Mouse (Mus musculus): ENCODE results near the gene Vwa5a. TPM values are rescaled to one million over a fixed set of nuclear protein-coding genes. Genes with fewer than 3 reads are reported as not detected.

The Vwa5a gene
- polyA plus RNA-seq (2012; fragmentation: generic; extraction: Trizol): 6.3 TPM
- long read RNA-seq, experiment 1, full-length matches to known transcripts: 19 of 27 reads
- long read RNA-seq, experiment 1, partial matches to known transcripts: 4 of 27 reads
- long read RNA-seq, experiment 1, other reads (novel, unspliced or antisense): 4 of 27 reads
- long read RNA-seq, experiment 2, full-length matches to known transcripts: 64 of 76 reads
- long read RNA-seq, experiment 2, partial matches to known transcripts: 9 of 76 reads
- long read RNA-seq, experiment 2, other reads (novel, unspliced or antisense): 3 of 76 reads

DNA sequence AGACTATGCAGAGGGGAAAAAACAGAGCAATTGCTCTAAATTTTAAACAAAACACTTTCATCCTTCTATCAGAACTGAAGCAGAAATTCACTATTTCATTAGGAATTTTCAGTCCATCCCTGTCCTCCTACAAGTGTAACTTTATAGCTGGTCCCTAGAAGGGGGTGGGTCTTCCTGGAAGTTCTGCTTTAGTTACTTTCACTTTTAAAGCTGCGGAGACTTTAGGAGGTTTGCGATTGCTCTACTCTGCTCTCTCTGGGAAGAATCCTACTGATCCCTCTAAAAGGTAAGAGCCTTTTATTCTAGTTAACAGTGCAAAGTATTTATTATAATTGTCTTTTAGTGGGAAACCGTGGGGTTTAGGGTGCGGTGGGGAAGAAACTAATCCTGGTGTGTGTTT, at the start of gene Vwa5a:
TSS of gene Vwa5a (plus strand) at position 167 of the 400 bp plus-strand sequence.
- Histone ChIP-seq H3K36me3 (ENCODE audit: control insufficient read depth, insufficient read depth) (peaks cover 2% of the 10 kb centered on the region), H3K79me3 (ENCODE audit: low read depth) (no peaks in the 10 kb centered on the region), H3K4me3 (ENCODE audit: insufficient read depth, poor library complexity, severe bottlenecking) (peak within 1 kb of the TSS; percentile 48), H3K79me2 (ENCODE audit: control insufficient read depth, insufficient read depth) (no peaks in the 10 kb centered on the region), H3ac (ENCODE audit: control insufficient read depth, insufficient read length, low read depth) (no peak within 1 kb of the TSS), H3K27me3 (ENCODE audit: control insufficient read depth, insufficient read depth, insufficient read length) (no peaks in the 10 kb centered on the region)
- TF ChIP-seq MYOD1 (IDR thresholded peaks at IDR 0.05; ENCODE audit: control insufficient read depth, insufficient read length, low read depth): no peak
- no peak for TF ChIP-seq USF1 (IDR thresholded peaks at IDR 0.05; ENCODE audit: low read depth)
- TF ChIP-seq MYOG (IDR thresholded peaks at IDR 0.05; ENCODE audit: control insufficient read depth, extremely low read depth, insufficient read length): no peak
- TF ChIP-seq FOSL1 (IDR thresholded peaks at IDR 0.05; ENCODE audit: insufficient read depth, low read length, poor library complexity, severe bottlenecking): no peak
- TF ChIP-seq CEBPB (IDR thresholded peaks at IDR 0.05; ENCODE audit: low read depth): no peak
- no peak for TF ChIP-seq CTCF (IDR thresholded peaks at IDR 0.05; ENCODE audit: control insufficient read depth, insufficient read depth, insufficient read length)
- TF ChIP-seq MAX (IDR thresholded peaks at IDR 0.05): no peak

DNA sequence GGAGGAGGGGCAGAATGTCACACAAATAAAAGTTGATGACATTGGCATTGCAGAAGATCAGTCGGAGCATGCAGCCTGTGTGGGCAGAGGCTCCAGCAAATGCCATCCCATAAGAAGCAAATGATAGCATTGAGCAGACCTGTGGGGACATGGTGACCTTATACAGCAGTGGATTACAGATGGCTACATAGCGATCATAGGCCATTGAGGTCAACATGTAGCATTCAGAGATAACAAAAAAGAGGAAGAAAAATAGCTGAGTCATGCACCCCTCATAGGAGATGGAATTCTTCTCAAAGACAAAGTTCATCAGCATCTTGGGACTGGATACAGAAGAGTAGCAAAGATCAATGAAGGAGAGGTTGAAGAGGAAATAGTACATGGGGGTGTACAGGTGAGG, 45.2 kb upstream of the Vwa5a start:
- Histone ChIP-seq H3K36me3 (ENCODE audit: control insufficient read depth, insufficient read depth) (no peaks in the 10 kb centered on the region), H3K27me3 (ENCODE audit: control insufficient read depth, insufficient read depth, insufficient read length) (no peaks in the 10 kb centered on the region), H3K4me3 (ENCODE audit: insufficient read depth, poor library complexity, severe bottlenecking) (no peak overlapping the region), H3K79me2 (ENCODE audit: control insufficient read depth, insufficient read depth) (no peaks in the 10 kb centered on the region), H3ac (ENCODE audit: control insufficient read depth, insufficient read length, low read depth) (no peak overlapping the region), H3K79me3 (ENCODE audit: low read depth) (no peaks in the 10 kb centered on the region)
- TF ChIP-seq USF1 (IDR thresholded peaks at IDR 0.05; ENCODE audit: low read depth): no peak
- no peak for TF ChIP-seq FOSL1 (IDR thresholded peaks at IDR 0.05; ENCODE audit: insufficient read depth, low read length, poor library complexity, severe bottlenecking)
- TF ChIP-seq MYOD1 (IDR thresholded peaks at IDR 0.05; ENCODE audit: control insufficient read depth, insufficient read length, low read depth): no peak
- no peak for TF ChIP-seq MYOG (IDR thresholded peaks at IDR 0.05; ENCODE audit: control insufficient read depth, extremely low read depth, insufficient read length)
- TF ChIP-seq CTCF (IDR thresholded peaks at IDR 0.05; ENCODE audit: control insufficient read depth, insufficient read depth, insufficient read length): no peak
- TF ChIP-seq CEBPB (IDR thresholded peaks at IDR 0.05; ENCODE audit: low read depth): no peak
- no peak for TF ChIP-seq MAX (IDR thresholded peaks at IDR 0.05)

DNA sequence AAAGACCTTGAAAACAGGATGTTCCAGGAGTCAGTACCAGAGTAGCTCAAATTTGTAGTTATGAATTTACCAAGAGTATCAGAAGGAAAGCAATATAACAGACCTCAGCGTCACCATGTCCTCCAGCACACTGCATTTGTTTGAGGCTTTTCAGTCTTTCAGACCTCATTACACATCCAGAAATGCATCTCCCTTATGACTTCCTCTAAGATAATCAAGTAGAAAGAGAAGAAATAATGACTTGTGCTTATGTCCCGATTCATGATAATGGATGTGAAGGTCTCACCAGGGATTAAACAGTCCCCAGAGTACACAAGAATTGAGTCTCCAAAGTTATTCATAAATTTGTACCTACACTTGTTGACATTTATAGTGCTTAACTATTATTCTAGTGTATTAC, 43.6 kb upstream of the Vwa5a start, which contains the start of gene Olfr918:
TSS of gene Olfr918 (minus strand) at position 101 of the 400 bp plus-strand sequence.
- Histone ChIP-seq H3K79me3 (ENCODE audit: low read depth) (no peaks in the 10 kb centered on the region), H3K79me2 (ENCODE audit: control insufficient read depth, insufficient read depth) (no peaks in the 10 kb centered on the region), H3K36me3 (ENCODE audit: control insufficient read depth, insufficient read depth) (no peaks in the 10 kb centered on the region), H3K4me3 (ENCODE audit: insufficient read depth, poor library complexity, severe bottlenecking) (no peak within 1 kb of the TSS), H3K27me3 (ENCODE audit: control insufficient read depth, insufficient read depth, insufficient read length) (no peaks in the 10 kb centered on the region), H3ac (ENCODE audit: control insufficient read depth, insufficient read length, low read depth) (no peak within 1 kb of the TSS)
- TF ChIP-seq MAX (IDR thresholded peaks at IDR 0.05) (no peak), CTCF (IDR thresholded peaks at IDR 0.05; ENCODE audit: control insufficient read depth, insufficient read depth, insufficient read length) (no peak), MYOD1 (IDR thresholded peaks at IDR 0.05; ENCODE audit: control insufficient read depth, insufficient read length, low read depth) (no peak), USF1 (IDR thresholded peaks at IDR 0.05; ENCODE audit: low read depth) (no peak), MYOG (IDR thresholded peaks at IDR 0.05; ENCODE audit: control insufficient read depth, extremely low read depth, insufficient read length) (no peak), FOSL1 (IDR thresholded peaks at IDR 0.05; ENCODE audit: insufficient read depth, low read length, poor library complexity, severe bottlenecking) (no peak), CEBPB (IDR thresholded peaks at IDR 0.05; ENCODE audit: low read depth) (no peak)

DNA sequence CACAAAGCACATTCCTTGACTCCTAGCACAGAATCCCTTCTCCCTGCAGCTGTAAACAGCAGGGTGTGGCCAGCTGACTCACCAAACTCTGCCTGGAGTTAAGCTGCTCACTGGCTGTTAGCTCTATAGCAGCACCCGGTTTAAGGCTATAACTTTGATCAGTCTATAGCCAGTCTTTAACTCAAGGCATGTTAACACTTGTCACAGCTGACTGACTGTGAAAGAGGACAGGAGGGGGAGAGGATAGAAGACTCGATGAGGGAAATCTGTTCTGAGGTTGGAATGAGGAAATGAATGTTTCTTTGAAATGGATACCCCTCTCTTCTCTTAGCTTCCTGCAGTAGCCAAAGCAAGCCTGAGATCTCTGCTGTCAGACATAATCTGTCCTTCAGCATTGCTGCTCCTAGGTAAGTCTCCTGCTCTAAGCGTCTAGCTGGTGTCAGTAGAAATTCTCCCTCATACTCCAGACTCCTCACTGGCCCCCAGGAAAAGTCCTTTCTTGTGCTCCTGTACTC, 916 bp downstream of the Vwa5a start:
- H3K79me3 ChIP-seq (ENCODE audit: low read depth): no peaks in the 10 kb centered on the region
- H3K27me3 ChIP-seq (ENCODE audit: control insufficient read depth, insufficient read depth, insufficient read length): no peaks in the 10 kb centered on the region
- peak overlapping the region; percentile 48 for H3K4me3 ChIP-seq (ENCODE audit: insufficient read depth, poor library complexity, severe bottlenecking)
- H3ac ChIP-seq (ENCODE audit: control insufficient read depth, insufficient read length, low read depth): no peak overlapping the region
- TF ChIP-seq CEBPB (IDR thresholded peaks at IDR 0.05; ENCODE audit: low read depth) (no peak), CTCF (IDR thresholded peaks at IDR 0.05; ENCODE audit: control insufficient read depth, insufficient read depth, insufficient read length) (no peak), FOSL1 (IDR thresholded peaks at IDR 0.05; ENCODE audit: insufficient read depth, low read length, poor library complexity, severe bottlenecking) (no peak), MYOD1 (IDR thresholded peaks at IDR 0.05; ENCODE audit: control insufficient read depth, insufficient read length, low read depth) (no peak), MYOG (IDR thresholded peaks at IDR 0.05; ENCODE audit: control insufficient read depth, extremely low read depth, insufficient read length) (no peak), MAX (IDR thresholded peaks at IDR 0.05) (no peak), USF1 (IDR thresholded peaks at IDR 0.05; ENCODE audit: low read depth) (no peak)
- peaks cover 7% of the 10 kb centered on the region for H3K36me3 ChIP-seq (ENCODE audit: control insufficient read depth, insufficient read depth)
- H3K79me2 ChIP-seq (ENCODE audit: control insufficient read depth, insufficient read depth): no peaks in the 10 kb centered on the region

DNA sequence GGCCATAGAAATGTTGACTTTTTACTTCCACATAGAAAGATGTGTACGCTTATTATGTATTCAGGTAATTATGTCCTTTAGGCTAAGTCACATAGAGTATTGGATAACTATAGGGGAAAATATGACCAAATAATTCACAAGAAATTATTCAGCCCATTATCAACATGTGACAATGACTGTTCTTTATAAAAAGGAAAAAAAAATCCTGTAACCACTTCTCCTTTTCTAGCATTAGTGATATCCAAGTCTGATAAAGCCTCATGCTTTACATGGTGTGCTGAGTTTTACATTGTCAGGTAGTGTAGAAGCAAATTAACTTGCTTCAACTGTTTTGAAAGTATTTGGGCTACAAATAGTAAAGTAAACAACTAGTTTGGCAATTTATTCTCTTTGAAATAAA, 6.0 kb downstream of the Vwa5a start:
- Histone ChIP-seq H3K79me2 (ENCODE audit: control insufficient read depth, insufficient read depth) (no peaks in the 10 kb centered on the region), H3K79me3 (ENCODE audit: low read depth) (no peaks in the 10 kb centered on the region), H3K4me3 (ENCODE audit: insufficient read depth, poor library complexity, severe bottlenecking) (no peak overlapping the region), H3K36me3 (ENCODE audit: control insufficient read depth, insufficient read depth) (peaks cover 10% of the 10 kb centered on the region), H3K27me3 (ENCODE audit: control insufficient read depth, insufficient read depth, insufficient read length) (no peaks in the 10 kb centered on the region), H3ac (ENCODE audit: control insufficient read depth, insufficient read length, low read depth) (no peak overlapping the region)
- no peak for TF ChIP-seq MYOG (IDR thresholded peaks at IDR 0.05; ENCODE audit: control insufficient read depth, extremely low read depth, insufficient read length)
- TF ChIP-seq CTCF (IDR thresholded peaks at IDR 0.05; ENCODE audit: control insufficient read depth, insufficient read depth, insufficient read length): no peak
- no peak for TF ChIP-seq CEBPB (IDR thresholded peaks at IDR 0.05; ENCODE audit: low read depth)
- TF ChIP-seq MAX (IDR thresholded peaks at IDR 0.05): no peak
- TF ChIP-seq MYOD1 (IDR thresholded peaks at IDR 0.05; ENCODE audit: control insufficient read depth, insufficient read length, low read depth): no peak
- TF ChIP-seq USF1 (IDR thresholded peaks at IDR 0.05; ENCODE audit: low read depth): no peak
- no peak for TF ChIP-seq FOSL1 (IDR thresholded peaks at IDR 0.05; ENCODE audit: insufficient read depth, low read length, poor library complexity, severe bottlenecking)
